Mouse (Mus musculus) MEL (cell line): Measurements from ENCODE around the gene Rad51b. TPM values are rescaled to one million over a fixed set of nuclear protein-coding genes. Genes with fewer than 3 reads are reported as not detected.

Experiments used
- DNase-seq: peaks from one replicate; pipeline ENCODE4 v3.0.0; 2011; ENCODE audit warnings: low read depth, low spot score
- H3K27ac ChIP-seq: 2 replicates; pipeline ENCODE4 v1.5.1; 2012; ENCODE audit warnings: low read depth, mild to moderate bottlenecking, control low read depth, low read length, moderate library complexity; ENCODE audit not compliant: control insufficient read depth
- H3K27me3 ChIP-seq, 2 experiments: fragments of 150-350 bp in 1 of 2; sonication (generic) in 1 of 2; 2 replicates each; pipeline ENCODE4 v1.6.1; 2012; ENCODE audit warnings: low read length in 2 of 2, mild to moderate bottlenecking in 2 of 2, improper control_type of control experiment in 1 of 2, moderate library complexity in 1 of 2; ENCODE audit not compliant: insufficient read depth in 2 of 2, control insufficient read depth in 1 of 2
- H3K36me3 ChIP-seq, 2 experiments: 2 replicates each; pipeline ENCODE4 v1.6.1; 2012 to 2014; ENCODE audit warnings: low read length in 2 of 2, improper control_type of control experiment in 1 of 2, inconsistent platforms in 1 of 2, mild to moderate bottlenecking in 1 of 2; ENCODE audit not compliant: insufficient read depth in 2 of 2, control insufficient read depth in 1 of 2
- H3K4me1 ChIP-seq, 2 experiments: fragments of 150-350 bp in 1 of 2; sonication (generic) in 1 of 2; 2 replicates each; pipeline ENCODE4 v1.6.1; 2012; ENCODE audit warnings: low read length in 2 of 2, improper control_type of control experiment in 1 of 2, mild to moderate bottlenecking in 1 of 2; ENCODE audit not compliant: insufficient read depth in 2 of 2, control insufficient read depth in 1 of 2
- H3K4me3 ChIP-seq, 2 experiments: fragments of 150-350 bp in 1 of 2; sonication (generic) in 1 of 2; 2 replicates each; pipeline ENCODE4 v1.5.1; 2012; ENCODE audit warnings: low read depth in 2 of 2, low read length in 2 of 2, mild to moderate bottlenecking in 2 of 2, moderate library complexity in 2 of 2, control low read depth in 1 of 2, improper control_type of control experiment in 1 of 2; ENCODE audit not compliant: control insufficient read depth in 1 of 2, insufficient read depth in 1 of 2
- H3K79me2 ChIP-seq: 2 replicates; pipeline ENCODE4 v1.6.1; 2012; ENCODE audit warnings: mild to moderate bottlenecking, low read length, moderate library complexity; ENCODE audit not compliant: control insufficient read depth, poor library complexity, insufficient read depth
- H3K9ac ChIP-seq: 2 replicates; pipeline ENCODE4 v1.6.1; 2012; ENCODE audit warnings: low read depth, mild to moderate bottlenecking, control low read depth, low read length, moderate library complexity; ENCODE audit not compliant: control insufficient read depth, poor library complexity, severe bottlenecking
- H3K9me3 ChIP-seq: fragments of 150-350 bp; sonication (generic); replicated peaks from 2 replicates; pipeline ENCODE4 v1.6.1; 2012; ENCODE audit warnings: mild to moderate bottlenecking, low read length, improper control_type of control experiment, moderate library complexity; ENCODE audit not compliant: insufficient read depth
- BHLHE40 ChIP-seq: IDR thresholded peaks from 2 replicates; pipeline ENCODE4 v1.6.1; 2012; ENCODE audit warnings: low read depth, mild to moderate bottlenecking, inconsistent platforms, low read length, improper control_type of control experiment, borderline replicate concordance
- CHD1 ChIP-seq: IDR thresholded peaks from 2 replicates; pipeline ENCODE4 v1.6.1; 2012; ENCODE audit warnings: low read depth, mild to moderate bottlenecking, inconsistent platforms, low read length, improper control_type of control experiment
- CHD2 ChIP-seq: IDR thresholded peaks from 2 replicates; pipeline ENCODE4 v1.6.1; 2011; ENCODE audit warnings: low read length, improper control_type of control experiment
- CTCF ChIP-seq, 3 experiments: IDR thresholded peaks in 2 of 3; conservative IDR thresholded peaks in 1 of 3; 2 replicates each; pipeline ENCODE4 v1.5.1; 2011 to 2012; ENCODE audit warnings: low read length in 3 of 3, low read depth in 2 of 3, mild to moderate bottlenecking in 2 of 3, improper control_type of control experiment in 1 of 3, inconsistent platforms in 1 of 3, mixed read lengths in 1 of 3, moderate library complexity in 1 of 3; ENCODE audit not compliant: control insufficient read depth in 1 of 3, insufficient read depth in 1 of 3, poor library complexity in 1 of 3, severe bottlenecking in 1 of 3
- E2F4 ChIP-seq: IDR thresholded peaks from 2 replicates; pipeline ENCODE4 v1.6.1; 2011; ENCODE audit warnings: low read depth, low read length, improper control_type of control experiment, borderline replicate concordance
- ELF1 ChIP-seq: IDR thresholded peaks from 2 replicates; pipeline ENCODE4 v1.6.1; 2014; ENCODE audit warnings: low read depth, mild to moderate bottlenecking, inconsistent platforms, low read length, improper control_type of control experiment, moderate library complexity
- EP300 ChIP-seq, 2 experiments: IDR thresholded peaks; 2 replicates each; pipeline ENCODE4 v1.6.1; 2011; ENCODE audit warnings: improper control_type of control experiment in 2 of 2, low read length in 2 of 2, low read depth in 1 of 2, mild to moderate bottlenecking in 1 of 2
- ETS1 ChIP-seq: IDR thresholded peaks from 2 replicates; pipeline ENCODE4 v1.6.1; 2012; ENCODE audit warnings: low read depth, mild to moderate bottlenecking, inconsistent platforms, low read length, improper control_type of control experiment, moderate library complexity
- GABPA ChIP-seq: IDR thresholded peaks from 2 replicates; pipeline ENCODE4 v1.6.1; 2012; ENCODE audit warnings: low read depth, mild to moderate bottlenecking, inconsistent platforms, low read length, improper control_type of control experiment, moderate library complexity
- GATA1 ChIP-seq: IDR thresholded peaks from 2 replicates; pipeline ENCODE4 v1.6.1; 2011; ENCODE audit warnings: low read depth, low read length, improper control_type of control experiment
- MAX ChIP-seq: IDR thresholded peaks from 2 replicates; pipeline ENCODE4 v1.6.1; 2011; ENCODE audit warnings: low read length, improper control_type of control experiment
- MEF2A ChIP-seq: IDR thresholded peaks from 2 replicates; pipeline ENCODE4 v1.6.1; 2014; ENCODE audit warnings: low read depth, mild to moderate bottlenecking, inconsistent platforms, low read length, improper control_type of control experiment; ENCODE audit not compliant: poor library complexity, insufficient replicate concordance, severe bottlenecking; ENCODE audit errors: extremely low read depth
- MYB ChIP-seq: IDR thresholded peaks from 2 replicates; pipeline ENCODE4 v1.6.1; 2011; ENCODE audit warnings: mild to moderate bottlenecking, low read depth, low read length, improper control_type of control experiment
- MYC ChIP-seq: IDR thresholded peaks from 2 replicates; pipeline ENCODE4 v1.6.1; 2011; ENCODE audit warnings: low read depth, mild to moderate bottlenecking, low read length, improper control_type of control experiment, moderate library complexity
- POLR2AphosphoS2 ChIP-seq: IDR thresholded peaks from 2 replicates; pipeline ENCODE4 v1.6.1; 2011; ENCODE audit warnings: low read length, improper control_type of control experiment
- POLR2AphosphoS5 ChIP-seq: IDR thresholded peaks from 2 replicates; pipeline ENCODE4 v1.6.1; 2012; ENCODE audit warnings: low read depth, borderline replicate concordance, mild to moderate bottlenecking, inconsistent platforms, low read length, moderate library complexity, mixed read lengths
- RAD21 ChIP-seq: IDR thresholded peaks from 2 replicates; pipeline ENCODE4 v1.6.1; 2011; ENCODE audit warnings: mild to moderate bottlenecking, low read depth, low read length, improper control_type of control experiment
- RCOR1 ChIP-seq: IDR thresholded peaks from 2 replicates; pipeline ENCODE4 v1.6.1; 2012; ENCODE audit warnings: low read depth, mild to moderate bottlenecking, inconsistent platforms, low read length, improper control_type of control experiment
- SIN3A ChIP-seq: IDR thresholded peaks from 2 replicates; pipeline ENCODE4 v1.6.1; 2012; ENCODE audit warnings: low read length, improper control_type of control experiment, inconsistent platforms
- SMC3 ChIP-seq: IDR thresholded peaks from 2 replicates; pipeline ENCODE4 v1.6.1; 2011; ENCODE audit warnings: low read depth, low read length, improper control_type of control experiment
- TAL1 ChIP-seq: IDR thresholded peaks from 2 replicates; pipeline ENCODE4 v1.6.1; 2012; ENCODE audit warnings: mild to moderate bottlenecking, inconsistent platforms, low read length, moderate library complexity, mixed read lengths
- TBP ChIP-seq: IDR thresholded peaks from 2 replicates; pipeline ENCODE4 v1.8.0; 2011; ENCODE audit warnings: low read depth, low read length, improper control_type of control experiment
- UBTF ChIP-seq: IDR thresholded peaks from 2 replicates; pipeline ENCODE4 v1.6.1; 2012; ENCODE audit warnings: low read depth, mild to moderate bottlenecking, inconsistent platforms, low read length, improper control_type of control experiment, moderate library complexity, borderline replicate concordance; ENCODE audit not compliant: insufficient read depth
- ZKSCAN1 ChIP-seq: IDR thresholded peaks from 2 replicates; pipeline ENCODE4 v1.6.1; 2012; ENCODE audit warnings: low read depth, mild to moderate bottlenecking, inconsistent platforms, low read length, improper control_type of control experiment, moderate library complexity
- ZMIZ1 ChIP-seq: IDR thresholded peaks from 2 replicates; pipeline ENCODE4 v1.6.1; 2012; ENCODE audit warnings: low read depth, mild to moderate bottlenecking, inconsistent platforms, low read length, improper control_type of control experiment, moderate library complexity
- polyA plus RNA-seq, 2 experiments: library from polyadenylated mRNA; stranded (reverse) in 1 of 2; unstranded in 1 of 2; fragments of >175 nt in 1 of 2; fragments of >200 nt in 1 of 2; gene quantifications; 2 replicates each; pipeline versions ENCODE4 v1.2.1 to v1.2.4; 2012; ENCODE audit warnings: low replicate concordance in 2 of 2, low read depth in 1 of 2; ENCODE audit not compliant: insufficient read length in 2 of 2, insufficient read depth in 1 of 2, missing spikeins in 1 of 2
- total RNA-seq: library from RNA; depleted of rRNA; stranded (reverse); fragments of 300-350 nt; gene quantifications from 2 replicates; pipeline ENCODE4 v1.2.3, GENCODE M21; 2012

The Rad51b gene
- total and polyA plus RNA-seq, 3 experiments, result 3.6 to 5.7 TPM; not detected in 1

DNA sequence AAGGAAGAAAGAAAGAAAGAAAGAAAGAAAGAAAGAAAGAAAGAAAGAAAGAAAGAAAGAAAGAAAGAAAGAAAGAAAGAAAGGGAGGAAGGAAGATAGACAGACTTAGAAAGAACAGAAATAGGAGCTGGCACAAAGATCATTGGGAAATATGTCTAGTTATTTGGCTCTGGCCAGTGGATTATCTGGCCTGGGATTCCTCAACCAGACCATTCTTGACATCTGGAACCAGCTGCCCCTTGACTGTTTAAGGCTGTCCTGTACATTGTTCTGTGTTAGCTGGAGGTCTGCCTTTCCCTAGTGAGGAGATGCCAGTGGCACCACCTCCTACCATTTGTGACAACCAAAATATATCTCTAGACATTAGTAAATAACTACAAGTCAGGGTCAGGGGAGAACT lies 441.6 kb downstream of the Rad51b start:
- DNase-seq, result no peak
- H3K4me3 ChIP-seq, result no peak overlapping the region
- no peaks in the 10 kb centered on the region for H3K9me3 ChIP-seq
- TF ChIP-seq CHD1 (no peak), GATA1 (no peak), ZMIZ1 (no peak), ZKSCAN1 (no peak), UBTF (no peak), TAL1 (no peak), SIN3A (no peak), EP300 (IDR thresholded peaks at IDR 0.05; ENCODE audit: low read depth in 1 of 2, low read length in 2 of 2) (no peak), E2F4 (no peak), MEF2A (no peak), RAD21 (no peak), RCOR1 (no peak)
- no peak overlapping the region for H3K9ac ChIP-seq
- no peaks in the 10 kb centered on the region for H3K79me2 ChIP-seq
- H3K27me3 ChIP-seq, result no peaks in the 10 kb centered on the region
- H3K27ac ChIP-seq, result no peak overlapping the region
- H3K4me1 ChIP-seq, result peaks cover 5 to 8% of the 10 kb centered on the region in 2 experiments
- H3K36me3 ChIP-seq, result peaks cover 0 to 6% of the 10 kb centered on the region in 2 experiments; a peak in 2 of 4 replicates

DNA sequence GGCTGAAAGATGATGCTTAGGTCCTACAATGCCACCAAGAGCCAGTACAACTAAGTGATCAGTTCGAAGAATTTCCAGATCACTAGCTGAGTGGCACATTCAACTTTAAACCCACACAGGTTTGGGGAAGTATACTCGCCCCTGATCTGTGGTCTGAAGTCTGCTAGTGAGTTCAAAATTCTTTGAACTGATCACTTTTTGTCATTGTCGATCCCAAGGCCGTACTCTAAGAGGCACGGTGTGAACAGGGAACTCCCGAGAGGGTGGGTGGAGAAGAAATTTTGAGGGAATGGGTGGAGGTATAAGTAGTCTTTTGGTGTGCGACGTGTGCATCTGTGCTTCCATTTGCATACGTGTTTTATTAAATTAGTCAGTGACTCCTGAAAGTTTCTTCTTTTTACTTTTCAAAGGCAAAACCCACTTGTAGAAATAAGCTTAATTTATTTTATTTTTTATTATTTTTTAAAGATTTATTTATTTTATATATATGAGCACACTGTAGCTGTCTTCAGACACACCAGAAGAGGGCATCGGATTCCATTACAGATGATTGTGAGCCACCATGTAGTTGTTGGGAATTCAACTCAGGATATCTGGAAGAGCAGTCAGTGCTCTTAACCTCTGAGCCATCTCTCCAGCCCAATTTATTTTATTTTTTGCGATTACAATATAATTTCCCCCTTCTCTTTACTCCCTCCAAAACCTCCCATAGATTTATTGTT lies 443.0 kb downstream of the Rad51b start:
- no peak overlapping the region for H3K27ac ChIP-seq
- H3K27me3 ChIP-seq, result no peaks in the 10 kb centered on the region
- DNase-seq, result no peak
- H3K36me3 ChIP-seq, result peaks cover 0 to 11% of the 10 kb centered on the region in 2 experiments; a peak in 2 of 4 replicates
- no peak for TF ChIP-seq ZMIZ1
- TF ChIP-seq CHD2, result no peak
- no peak for TF ChIP-seq MYC
- TF ChIP-seq BHLHE40, result no peak
- TF ChIP-seq POLR2AphosphoS5, result no peak
- no peak for TF ChIP-seq RAD21
- TF ChIP-seq TAL1, result no peak
- TF ChIP-seq MAX, result no peak
- no peak for TF ChIP-seq CTCF (IDR thresholded peaks at IDR 0.05 in 2 of 3, conservative IDR thresholded peaks at IDR 0.05 in 1 of 3; ENCODE audit: control insufficient read depth in 1 of 3, insufficient read depth in 1 of 3, low read depth in 2 of 3, low read length in 3 of 3, poor library complexity in 1 of 3, severe bottlenecking in 1 of 3)
- TF ChIP-seq GABPA, result no peak
- TF ChIP-seq MEF2A, result no peak
- no peak for TF ChIP-seq POLR2AphosphoS2
- TF ChIP-seq ETS1, result no peak
- no peak for TF ChIP-seq ELF1
- TF ChIP-seq ZKSCAN1, result no peak
- TF ChIP-seq TBP, result no peak
- no peak for TF ChIP-seq EP300 (IDR thresholded peaks at IDR 0.05; ENCODE audit: low read depth in 1 of 2, low read length in 2 of 2)
- TF ChIP-seq E2F4, result no peak
- no peak for TF ChIP-seq MYB
- TF ChIP-seq SMC3, result no peak
- no peaks in the 10 kb centered on the region for H3K9me3 ChIP-seq
- H3K9ac ChIP-seq, result no peak overlapping the region
- no peak overlapping the region for H3K4me3 ChIP-seq
- H3K4me1 ChIP-seq, result peaks cover 12 to 13% of the 10 kb centered on the region in 2 experiments
- H3K79me2 ChIP-seq, result no peaks in the 10 kb centered on the region
